Mouse (Mus musculus): ENCODE results near the gene Gm8104. TPM values are rescaled to one million over a fixed set of nuclear protein-coding genes. Genes with fewer than 3 reads are reported as not detected.
A peak's percentile ranks its signal among the peaks of the same experiment; 100 is the strongest.
"Not testable (repeated sequence)": the region's sequence is repeated elsewhere in the genome, so short reads cannot be mapped to it uniquely, and the experiment has no call there.

Gene Gm8104
- not detected in 2 replicates for polyA plus RNA-seq (2014; fragmentation: Nextera tagmentation; extraction: Ambion mirVana)

- not testable (repeated sequence) for H3K4me2 ChIP-seq (ENCODE audit: low read depth, low read length, severe bottlenecking); H3K4me3 ChIP-seq (ENCODE audit: low read depth, low read length); H3K9ac ChIP-seq (ENCODE audit: low read length); H3K4me1 ChIP-seq (replicated peaks; ENCODE audit: control insufficient read depth, insufficient read depth, low read length); H3K36me3 ChIP-seq (ENCODE audit: control insufficient read depth, insufficient read depth, low read length); H3K27ac ChIP-seq (ENCODE audit: low read depth, low read length); ATAC-seq (replicated peaks; ENCODE audit: low FRiP score); H3K9me3 ChIP-seq (ENCODE audit: control insufficient read depth, low read length); H3K27me3 ChIP-seq (ENCODE audit: control insufficient read depth, insufficient read depth, low read length); DNase-seq (ENCODE audit: low spot score)
- WGBS, result 84% methylated on average over 3 of the region's 3 CpGs
Observed at GRCm38 (mm10) chr14:43100301-43100700, at the start of gene Gm8104. TSS of gene Gm8104 (plus strand) at chr14:43100601.

- H3K4me2 ChIP-seq (ENCODE audit: low read depth, low read length, severe bottlenecking); H3K4me3 ChIP-seq (ENCODE audit: low read depth, low read length); H3K27ac ChIP-seq (ENCODE audit: low read depth, low read length); DNase-seq (ENCODE audit: low spot score); ATAC-seq (replicated peaks; ENCODE audit: low FRiP score); H3K9me3 ChIP-seq (ENCODE audit: control insufficient read depth, low read length); H3K9ac ChIP-seq (ENCODE audit: low read length); H3K36me3 ChIP-seq (ENCODE audit: control insufficient read depth, insufficient read depth, low read length); H3K27me3 ChIP-seq (ENCODE audit: control insufficient read depth, insufficient read depth, low read length); H3K4me1 ChIP-seq (replicated peaks; ENCODE audit: control insufficient read depth, insufficient read depth, low read length): not testable (repeated sequence)
- WGBS, result 85% methylated on average over 3 of the region's 3 CpGs
Observed at GRCm38 (mm10) chr14:43058063-43058462, 42.3 kb upstream of the Gm8104 start.

- not testable (repeated sequence) for H3K4me2 ChIP-seq (ENCODE audit: low read depth, low read length, severe bottlenecking); H3K9me3 ChIP-seq (ENCODE audit: control insufficient read depth, low read length); H3K36me3 ChIP-seq (ENCODE audit: control insufficient read depth, insufficient read depth, low read length); ATAC-seq (replicated peaks; ENCODE audit: low FRiP score); H3K27me3 ChIP-seq (ENCODE audit: control insufficient read depth, insufficient read depth, low read length); DNase-seq (ENCODE audit: low spot score); H3K9ac ChIP-seq (ENCODE audit: low read length); H3K4me1 ChIP-seq (replicated peaks; ENCODE audit: control insufficient read depth, insufficient read depth, low read length); H3K4me3 ChIP-seq (ENCODE audit: low read depth, low read length); H3K27ac ChIP-seq (ENCODE audit: low read depth, low read length)
- WGBS, result 81% methylated on average over 4 of the region's 4 CpGs
Observed at GRCm38 (mm10) chr14:43060179-43060578, 40.2 kb upstream of the Gm8104 start.

DNA sequence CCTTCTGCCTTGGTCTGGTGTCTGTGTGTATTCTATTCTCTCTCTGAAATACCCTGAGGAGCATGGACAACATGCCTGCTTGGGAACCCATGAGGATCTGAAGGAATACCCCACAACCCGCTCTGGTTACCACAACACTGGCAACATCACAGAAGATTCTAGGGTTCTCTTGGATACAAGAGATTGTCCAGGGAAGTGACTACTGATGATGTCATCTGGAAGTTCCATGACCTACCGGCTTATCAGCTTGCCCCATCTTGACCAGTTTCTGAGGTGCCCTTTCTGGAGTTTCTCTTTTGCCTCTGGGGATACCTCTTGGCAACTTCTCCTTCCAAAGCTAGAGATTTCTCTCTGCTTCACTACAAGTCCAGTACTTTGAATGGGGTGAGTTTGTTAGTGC lies 23.9 kb upstream of the Gm8104 start, which contains the start of gene Gm8094:
Gene Gm8094, minus strand, starts transcription at position 101 of the 400 bp plus-strand sequence.
- H3K4me2 ChIP-seq (ENCODE audit: low read depth, low read length, severe bottlenecking); H3K9ac ChIP-seq (ENCODE audit: low read length); H3K4me1 ChIP-seq (replicated peaks; ENCODE audit: control insufficient read depth, insufficient read depth, low read length); H3K27ac ChIP-seq (ENCODE audit: low read depth, low read length); H3K36me3 ChIP-seq (ENCODE audit: control insufficient read depth, insufficient read depth, low read length); H3K4me3 ChIP-seq (ENCODE audit: low read depth, low read length); DNase-seq (ENCODE audit: low spot score); H3K9me3 ChIP-seq (ENCODE audit: control insufficient read depth, low read length); ATAC-seq (replicated peaks; ENCODE audit: low FRiP score); H3K27me3 ChIP-seq (ENCODE audit: control insufficient read depth, insufficient read depth, low read length): not testable (repeated sequence)
- WGBS, result 93% methylated on average over 2 of the region's 2 CpGs

- not testable (repeated sequence) for H3K27me3 ChIP-seq (ENCODE audit: control insufficient read depth, insufficient read depth, low read length); H3K4me2 ChIP-seq (ENCODE audit: low read depth, low read length, severe bottlenecking); H3K4me3 ChIP-seq (ENCODE audit: low read depth, low read length); DNase-seq (ENCODE audit: low spot score); H3K4me1 ChIP-seq (replicated peaks; ENCODE audit: control insufficient read depth, insufficient read depth, low read length); H3K9me3 ChIP-seq (ENCODE audit: control insufficient read depth, low read length); ATAC-seq (replicated peaks; ENCODE audit: low FRiP score); H3K36me3 ChIP-seq (ENCODE audit: control insufficient read depth, insufficient read depth, low read length); H3K9ac ChIP-seq (ENCODE audit: low read length); H3K27ac ChIP-seq (ENCODE audit: low read depth, low read length)
- 88% methylated on average over 1 of the region's 1 CpGs for WGBS
Observed at GRCm38 (mm10) chr14:43084936-43085730, 15.3 kb upstream of the Gm8104 start.

DNA sequence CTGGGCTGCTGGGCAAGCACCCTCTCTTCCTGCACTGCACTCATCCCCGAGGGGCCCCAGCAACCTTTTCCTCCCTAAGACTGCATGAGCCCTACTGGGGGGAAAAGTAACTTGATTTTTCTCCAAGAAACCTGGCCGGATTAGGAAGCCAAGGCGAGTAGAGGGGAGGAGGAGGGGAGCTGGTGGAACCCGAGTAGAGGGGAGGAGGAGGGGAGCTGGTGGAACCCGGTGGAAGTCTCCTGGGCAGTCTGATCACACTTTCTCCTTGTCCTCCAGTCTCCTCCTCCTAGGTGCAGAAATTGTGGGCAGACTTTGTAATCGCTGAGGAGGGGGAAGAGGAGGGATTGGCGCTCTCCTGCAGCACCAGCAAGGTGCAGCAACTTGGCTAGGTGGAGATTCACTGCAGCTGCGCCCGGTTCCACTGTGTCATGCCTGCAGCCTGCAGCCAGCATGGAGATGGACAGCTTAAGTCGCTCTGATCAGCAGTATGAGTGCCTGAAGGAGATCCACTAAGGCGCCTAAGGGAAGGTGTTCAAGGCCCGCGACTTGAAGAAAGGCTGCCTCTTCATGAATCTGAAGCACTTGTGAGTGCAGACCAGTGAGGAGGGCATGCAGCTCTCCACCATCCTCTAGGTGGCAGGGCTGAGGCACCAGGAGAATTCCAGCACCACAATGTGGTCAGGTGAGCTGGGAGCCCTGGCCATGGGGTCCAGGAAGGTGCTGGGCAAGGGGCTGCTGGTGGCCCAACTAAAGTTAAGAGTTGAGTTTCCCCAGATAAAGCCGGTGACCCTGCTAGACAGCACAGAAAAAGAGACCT lies 11.1 kb upstream of the Gm8104 start:
- not testable (repeated sequence) for H3K36me3 ChIP-seq (ENCODE audit: control insufficient read depth, insufficient read depth, low read length); H3K27me3 ChIP-seq (ENCODE audit: control insufficient read depth, insufficient read depth, low read length); H3K4me3 ChIP-seq (ENCODE audit: low read depth, low read length); H3K4me2 ChIP-seq (ENCODE audit: low read depth, low read length, severe bottlenecking); H3K9ac ChIP-seq (ENCODE audit: low read length); H3K9me3 ChIP-seq (ENCODE audit: control insufficient read depth, low read length); DNase-seq (ENCODE audit: low spot score); H3K4me1 ChIP-seq (replicated peaks; ENCODE audit: control insufficient read depth, insufficient read depth, low read length); H3K27ac ChIP-seq (ENCODE audit: low read depth, low read length)
- peak; percentile 60; the same call in 1 of the 2 replicates for ATAC-seq (replicated peaks; ENCODE audit: low FRiP score)
- WGBS, result 37% methylated on average over 1 of the region's 14 CpGs

- H3K4me1 ChIP-seq (replicated peaks; ENCODE audit: control insufficient read depth, insufficient read depth, low read length); H3K27ac ChIP-seq (ENCODE audit: low read depth, low read length); H3K9me3 ChIP-seq (ENCODE audit: control insufficient read depth, low read length); DNase-seq (ENCODE audit: low spot score); ATAC-seq (replicated peaks; ENCODE audit: low FRiP score); H3K9ac ChIP-seq (ENCODE audit: low read length); H3K36me3 ChIP-seq (ENCODE audit: control insufficient read depth, insufficient read depth, low read length); H3K27me3 ChIP-seq (ENCODE audit: control insufficient read depth, insufficient read depth, low read length); H3K4me3 ChIP-seq (ENCODE audit: low read depth, low read length); H3K4me2 ChIP-seq (ENCODE audit: low read depth, low read length, severe bottlenecking): not testable (repeated sequence)
- 87% methylated on average over 1 of the region's 3 CpGs for WGBS
Observed at GRCm38 (mm10) chr14:43119673-43120072, 19.3 kb downstream of the Gm8104 start.

DNA sequence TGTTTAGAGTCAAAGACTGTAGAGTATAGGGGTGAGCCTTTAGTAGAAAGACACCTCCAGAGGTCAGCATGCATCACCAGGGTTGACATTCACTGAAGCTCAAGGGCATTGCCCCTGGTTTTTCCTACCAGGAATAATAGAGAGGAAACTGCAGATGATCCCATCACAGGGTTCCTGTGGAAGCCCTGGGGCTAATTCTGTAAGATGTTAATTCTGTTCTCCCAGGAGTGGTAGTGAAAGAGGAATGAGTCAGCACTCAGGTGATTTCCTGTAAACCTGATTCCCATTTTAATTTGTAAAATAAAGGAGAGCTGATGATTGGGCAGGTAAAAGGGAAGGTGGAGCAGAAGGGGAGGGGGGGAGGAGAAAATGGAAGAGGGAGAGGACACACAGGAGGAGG lies 25.9 kb downstream of the Gm8104 start:
- not testable (repeated sequence) for DNase-seq (ENCODE audit: low spot score); H3K27me3 ChIP-seq (ENCODE audit: control insufficient read depth, insufficient read depth, low read length); H3K36me3 ChIP-seq (ENCODE audit: control insufficient read depth, insufficient read depth, low read length); ATAC-seq (replicated peaks; ENCODE audit: low FRiP score); H3K4me3 ChIP-seq (ENCODE audit: low read depth, low read length); H3K27ac ChIP-seq (ENCODE audit: low read depth, low read length); H3K4me2 ChIP-seq (ENCODE audit: low read depth, low read length, severe bottlenecking); H3K4me1 ChIP-seq (replicated peaks; ENCODE audit: control insufficient read depth, insufficient read depth, low read length); H3K9ac ChIP-seq (ENCODE audit: low read length); H3K9me3 ChIP-seq (ENCODE audit: control insufficient read depth, low read length)

Data from forebrain, embryonic 11.5 days (tissue).